Mouse (Mus musculus): ENCODE measurements around the gene Kbtbd4. TPM values are rescaled to one million over a fixed set of nuclear protein-coding genes. Genes with fewer than 3 reads are reported as not detected.

Gene Kbtbd4
- 7.3 and 7.7 TPM in 2 replicates for polyA plus RNA-seq (2012; rRNA removed)

GRCm38 (mm10) chr2:90904076-90904855, at the start of gene Kbtbd4, which contains the start of gene Ndufs3:
TSS of gene Kbtbd4 (plus strand) at chr2:90904740.
TSS of gene Ndufs3 (minus strand) at chr2:90904827.

DNA sequence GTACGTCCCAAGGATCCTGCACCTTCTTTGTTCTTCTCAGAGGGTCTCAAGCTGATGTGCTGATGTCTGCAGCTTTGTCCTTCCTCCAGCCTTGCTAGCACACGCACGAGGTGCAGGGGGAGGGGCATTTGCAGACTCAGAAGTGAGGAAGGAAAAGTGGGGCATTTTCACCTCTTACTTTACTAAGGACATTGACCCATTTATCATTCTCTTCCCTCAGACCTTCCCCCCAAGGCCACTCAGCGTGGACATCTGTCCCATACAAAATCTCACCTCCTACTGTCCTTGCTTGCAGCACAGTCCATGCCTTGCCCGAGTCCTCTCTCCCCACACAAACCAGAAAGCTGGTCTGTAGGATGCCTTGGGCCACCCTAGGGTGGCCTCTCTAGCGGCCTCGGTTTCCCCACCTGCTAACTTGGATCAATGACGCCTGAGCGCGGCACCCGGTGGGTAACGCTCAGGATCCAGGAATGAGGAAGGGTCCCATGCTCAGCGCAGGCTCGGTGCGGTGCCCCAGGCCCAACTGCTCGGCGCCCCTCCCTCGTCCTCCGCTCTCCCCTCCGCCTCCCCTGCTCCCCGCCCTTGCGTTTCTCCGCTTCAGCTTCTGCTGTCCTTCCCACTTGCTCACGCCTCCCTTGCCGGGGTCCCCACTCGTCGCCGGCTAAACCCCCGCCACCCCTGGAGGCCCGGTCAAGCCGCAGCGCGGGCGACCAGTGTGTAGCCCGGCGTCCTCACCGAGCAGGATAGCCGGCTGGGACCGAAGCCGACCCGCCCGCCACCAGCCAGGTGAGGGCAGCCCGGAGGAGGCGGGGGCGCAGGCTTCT, 19.1 kb upstream of the Kbtbd4 start, which contains the start of gene C1qtnf4:
C1qtnf4 (plus strand) TSS at position 643 of the 824 bp plus-strand sequence.

DNA sequence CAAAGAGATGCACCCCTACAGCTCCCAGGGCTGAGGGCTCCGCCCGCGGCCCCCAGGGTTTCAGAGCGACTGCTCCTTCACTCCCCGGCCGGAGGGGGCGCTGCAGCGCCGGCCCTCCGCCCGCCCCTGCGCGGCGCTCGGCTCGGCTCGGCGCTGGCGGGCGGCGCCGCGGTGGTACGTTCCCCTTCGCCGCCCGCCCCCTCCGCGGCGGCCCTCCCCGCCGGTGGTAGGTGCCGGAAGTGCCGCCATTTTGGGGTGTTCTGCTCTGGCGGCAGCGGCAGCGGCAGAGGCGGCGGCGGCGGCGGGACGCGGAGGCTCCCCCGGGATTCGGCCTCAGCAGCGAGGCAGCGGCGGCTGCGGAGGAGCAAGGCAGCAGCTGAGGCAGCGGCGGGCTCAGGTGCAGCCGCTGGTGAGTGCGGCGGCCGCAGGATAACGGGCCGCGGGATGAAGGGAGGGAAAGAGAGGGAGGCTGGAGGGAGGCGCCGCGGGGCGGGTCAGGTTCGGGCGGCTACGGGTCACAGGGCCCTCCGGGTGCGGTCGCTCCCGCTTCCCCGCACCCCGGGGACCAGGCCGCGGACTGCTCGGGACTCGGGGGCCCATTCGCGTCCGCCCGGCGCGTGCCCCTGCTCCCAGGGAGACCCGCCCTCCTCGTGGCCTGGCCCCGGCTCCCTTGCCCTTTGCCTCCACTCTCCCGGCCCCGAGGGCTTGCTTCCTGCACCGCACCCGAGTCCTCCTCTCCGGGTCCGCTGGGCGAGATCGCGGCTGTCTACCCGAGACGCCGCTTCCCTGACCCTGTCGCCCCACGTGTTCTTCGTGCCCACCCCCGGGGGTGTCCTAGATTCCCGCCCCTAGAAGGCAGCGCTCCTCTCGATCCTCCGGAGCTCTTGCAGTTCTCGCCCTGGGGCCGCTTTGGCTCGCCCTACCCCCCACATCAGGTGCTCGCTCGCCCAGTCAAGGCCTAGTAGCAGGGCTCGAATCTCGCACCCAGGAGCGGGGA, 36.0 kb downstream of the Kbtbd4 start, which contains the start of gene Celf1:
Celf1 (plus strand) TSS at position 150 of the 997 bp plus-strand sequence.

Other genes with a start within 250 kb of the Kbtbd4 start
- gene Nup160, start 227.5 kb upstream of the Kbtbd4 start, polyA plus RNA-seq (2012; rRNA removed) = 10.2 and 11.6 TPM in 2 replicates
- 22.7 and 28.1 TPM in 2 replicates for gene Fnbp4, start 159.4 kb upstream of the Kbtbd4 start, polyA plus RNA-seq (2012; rRNA removed)
- 0.05 and 0.10 TPM in 2 replicates for gene Agbl2, start 122.0 kb upstream of the Kbtbd4 start, polyA plus RNA-seq (2012; rRNA removed)
- 93.6 and 104 TPM in 2 replicates for gene Mtch2, start 57.6 kb upstream of the Kbtbd4 start, polyA plus RNA-seq (2012; rRNA removed)
- 0.96 and 1.2 TPM in 2 replicates for gene C1qtnf4, start 18.9 kb upstream of the Kbtbd4 start, polyA plus RNA-seq (2012; rRNA removed)
- 134 and 142 TPM in 2 replicates for gene Ndufs3, start 87 bp downstream of the Kbtbd4 start, polyA plus RNA-seq (2012; rRNA removed)
- 28.5 and 32.5 TPM in 2 replicates for gene Celf1, start 35.6 kb downstream of the Kbtbd4 start, polyA plus RNA-seq (2012; rRNA removed)
- gene Rapsn, start 130.9 kb downstream of the Kbtbd4 start, polyA plus RNA-seq (2012; rRNA removed) = 0.53 and 0.76 TPM in 2 replicates
- gene Psmc3, start 149.3 kb downstream of the Kbtbd4 start, polyA plus RNA-seq (2012; rRNA removed) = 80.8 and 83.0 TPM in 2 replicates
- gene Slc39a13, start 165.7 kb downstream of the Kbtbd4 start, polyA plus RNA-seq (2012; rRNA removed) = 16.2 and 19.2 TPM in 2 replicates
- 38.8 and 46.7 TPM in 2 replicates for gene Spi1, start 177.7 kb downstream of the Kbtbd4 start, polyA plus RNA-seq (2012; rRNA removed)
- gene Mybpc3, start 213.4 kb downstream of the Kbtbd4 start, polyA plus RNA-seq (2012; rRNA removed) = 0.06 and 0.14 TPM in 2 replicates

Measured in liver, embryonic 18 days (tissue).